Mouse (Mus musculus): ENCODE measurements around the gene Mpdz.

Gene Mpdz

GRCm38 (mm10) chr4:81392869-81393268 is 49.7 kb downstream of the Mpdz start:
- DNase-seq (ENCODE audit: low read depth in 1 of 2, low spot score in 2 of 2): no peak

GRCm38 (mm10) chr4:81389263-81389662 is 53.4 kb downstream of the Mpdz start:
- DNase-seq (ENCODE audit: low read depth in 1 of 2, low spot score in 2 of 2): no peak

DNA sequence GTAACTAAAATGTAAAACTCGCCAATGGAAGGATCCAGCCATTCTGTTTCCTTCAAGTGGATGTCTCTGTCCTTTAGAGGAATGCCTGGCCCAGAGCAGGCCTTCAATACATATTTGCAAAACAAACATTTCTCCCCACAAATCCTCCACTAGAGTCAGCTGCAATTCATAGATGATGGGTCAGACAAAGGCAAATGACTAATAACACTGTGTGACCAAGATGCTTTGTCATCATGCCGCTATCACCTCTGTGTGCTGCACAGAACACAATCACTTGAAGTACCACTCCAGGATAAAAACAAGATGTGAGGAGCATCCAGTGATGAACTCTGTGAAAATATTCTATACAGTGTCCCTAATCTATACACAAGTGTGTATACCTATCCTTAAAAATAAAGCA is 55.0 kb downstream of the Mpdz start:
- DNase-seq (ENCODE audit: low read depth in 1 of 2, low spot score in 2 of 2): no peak

DNA sequence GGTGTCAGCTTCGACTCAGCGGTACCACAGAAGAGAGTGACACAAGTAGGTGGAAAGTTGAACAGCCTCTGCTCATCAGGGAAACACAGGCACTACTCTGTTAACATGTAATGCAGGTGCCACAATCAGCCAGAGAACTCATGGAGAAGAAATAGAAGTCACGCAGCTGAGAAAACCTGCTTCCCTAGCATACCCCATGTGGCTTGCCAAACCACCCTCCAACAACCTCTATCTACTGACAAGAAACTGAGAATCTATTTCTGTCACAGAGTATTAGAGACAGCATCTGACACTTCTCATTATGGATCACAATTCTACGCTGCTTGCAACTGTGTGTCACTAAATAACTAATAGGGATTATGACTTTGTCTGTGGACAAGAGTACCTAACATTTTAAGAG is 70.3 kb downstream of the Mpdz start:
- no peak for DNase-seq (ENCODE audit: low read depth in 1 of 2, low spot score in 2 of 2)

DNA sequence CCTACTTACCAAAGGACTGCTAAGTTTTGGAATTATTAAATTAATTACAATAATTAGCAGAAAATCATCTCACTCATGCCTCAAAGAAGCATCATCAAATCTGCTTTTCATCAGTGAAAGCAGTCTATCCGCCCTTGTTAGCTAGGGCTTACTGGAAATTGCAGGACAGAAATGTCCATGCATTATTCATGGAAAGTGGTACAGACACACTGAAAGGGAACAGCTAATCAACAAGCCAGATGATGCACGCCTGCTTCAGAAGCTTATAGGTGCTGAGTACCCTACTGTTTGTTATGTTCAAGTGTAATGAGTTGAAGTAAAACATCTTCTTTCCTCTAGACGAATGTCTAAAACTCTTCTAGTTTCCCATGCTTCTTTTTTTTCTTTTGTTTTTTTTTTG is 91.2 kb downstream of the Mpdz start:
- no peak for DNase-seq (ENCODE audit: low read depth in 1 of 2, low spot score in 2 of 2)

- DNase-seq (ENCODE audit: low read depth in 1 of 2, low spot score in 2 of 2): no peak
Observed at GRCm38 (mm10) chr4:81348646-81349045, 94.0 kb downstream of the Mpdz start.

DNA sequence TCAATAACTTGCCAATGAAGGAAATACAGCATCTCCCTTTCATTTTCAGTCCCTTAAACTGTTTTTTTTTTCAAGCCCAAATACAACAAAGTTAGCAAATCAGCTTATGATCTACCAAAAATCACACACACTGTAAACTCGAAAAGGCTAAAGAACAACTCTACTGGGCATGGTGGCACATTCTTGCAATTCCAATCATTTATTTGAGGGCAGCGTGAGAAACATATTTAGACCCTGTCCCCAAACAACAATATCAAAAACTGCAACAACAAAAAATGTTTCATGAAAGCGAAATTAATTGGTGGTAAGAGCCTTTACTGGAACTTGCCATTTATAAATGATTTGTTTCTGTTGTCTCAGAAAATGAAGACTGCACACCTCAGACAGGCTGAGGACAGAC is 97.5 kb downstream of the Mpdz start:
- DNase-seq (ENCODE audit: low read depth in 1 of 2, low spot score in 2 of 2): no peak

GRCm38 (mm10) chr4:81333628-81333991 is 109.0 kb downstream of the Mpdz start:
- DNase-seq (ENCODE audit: low read depth in 1 of 2, low spot score in 2 of 2): no peak

- DNase-seq (ENCODE audit: low read depth in 1 of 2, low spot score in 2 of 2): no peak
Observed at GRCm38 (mm10) chr4:81332901-81333627, 109.6 kb downstream of the Mpdz start.

DNA sequence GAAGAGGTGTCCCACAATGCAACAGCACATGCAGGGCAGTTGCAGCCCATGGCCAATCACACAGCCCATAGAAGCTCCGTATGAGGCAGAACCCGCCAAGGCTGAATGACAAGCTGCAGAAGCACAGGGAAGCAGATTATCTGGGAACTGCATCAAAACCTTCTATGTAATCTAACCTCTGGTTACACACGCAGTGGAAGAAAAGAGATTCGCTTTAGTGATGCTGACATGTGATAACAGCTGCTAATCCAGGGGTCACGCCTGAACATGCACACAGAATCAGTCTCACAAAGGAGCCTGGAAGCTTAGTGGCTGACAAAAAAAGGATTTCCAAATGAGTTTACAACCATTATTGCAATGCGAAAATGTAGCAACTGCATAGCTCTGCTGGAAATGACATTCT is 110.2 kb downstream of the Mpdz start:
- DNase-seq (ENCODE audit: low read depth in 1 of 2, low spot score in 2 of 2): no peak

DNA sequence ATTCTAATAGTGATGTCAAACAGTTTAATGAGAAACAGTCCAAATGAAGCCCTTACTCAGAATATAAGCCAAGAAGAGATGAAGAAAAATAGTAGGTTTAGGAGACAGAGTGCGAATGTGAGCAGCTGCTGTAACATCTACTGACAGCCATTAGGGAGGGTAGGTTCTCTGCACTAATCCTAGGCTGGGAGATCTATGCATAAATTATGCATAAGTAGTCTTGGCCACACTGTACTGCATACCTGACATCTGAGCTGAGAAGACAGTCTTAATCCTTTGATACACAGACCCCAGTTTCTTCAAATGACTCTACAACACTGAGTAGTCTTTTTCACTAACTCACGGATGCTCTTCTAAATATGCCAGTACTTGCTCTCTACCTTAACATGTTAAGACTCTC is 114.9 kb downstream of the Mpdz start:
- no peak for DNase-seq (ENCODE audit: low read depth in 1 of 2, low spot score in 2 of 2)

GRCm38 (mm10) chr4:81323853-81324252 is 118.8 kb downstream of the Mpdz start:
- no peak for DNase-seq (ENCODE audit: low read depth in 1 of 2, low spot score in 2 of 2)

DNA sequence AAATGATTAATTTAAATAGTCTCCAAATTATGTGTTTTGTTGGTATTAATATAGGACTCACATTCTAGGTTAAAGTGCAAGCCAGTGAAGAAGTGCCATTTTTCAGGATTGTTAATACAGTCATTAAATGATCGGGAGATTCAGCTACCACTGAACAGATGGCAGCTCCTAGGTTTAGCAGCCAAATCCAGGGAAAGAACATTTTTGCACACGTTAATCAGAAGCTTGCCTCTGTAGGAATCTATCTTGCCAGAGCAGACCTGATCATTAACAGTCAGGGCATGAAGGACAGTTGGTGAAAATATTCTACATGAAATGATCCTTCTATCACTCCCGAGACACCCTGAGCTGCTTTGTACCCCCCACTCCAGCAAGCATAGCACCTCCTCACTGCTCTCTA is 120.4 kb downstream of the Mpdz start:
- no peak for DNase-seq (ENCODE audit: low read depth in 1 of 2, low spot score in 2 of 2)

DNA sequence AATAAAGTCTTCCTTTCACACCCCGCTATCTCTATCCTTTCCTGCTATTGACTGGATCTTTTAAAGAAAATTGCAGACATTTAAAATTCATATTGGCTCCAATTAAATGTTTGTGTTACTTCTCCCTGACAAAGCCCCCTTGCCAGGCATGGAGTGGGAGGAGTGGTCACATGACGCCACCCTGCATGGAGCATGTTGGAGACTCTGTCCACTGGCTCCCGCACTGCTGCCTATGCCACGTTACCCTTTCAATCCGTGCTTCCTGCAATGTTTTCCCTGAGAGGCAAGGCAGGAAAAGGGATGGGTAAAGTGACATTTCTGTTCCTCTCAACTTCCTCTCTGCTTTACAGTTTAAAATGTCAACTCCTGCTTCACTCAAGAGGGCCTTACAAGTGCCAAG is 128.0 kb downstream of the Mpdz start:
- DNase-seq (ENCODE audit: low read depth in 1 of 2, low spot score in 2 of 2): no peak

GRCm38 (mm10) chr4:81313246-81313645 is 129.4 kb downstream of the Mpdz start:
- DNase-seq (ENCODE audit: low read depth in 1 of 2, low spot score in 2 of 2): no peak

- DNase-seq (ENCODE audit: low read depth in 1 of 2, low spot score in 2 of 2): no peak
Observed at GRCm38 (mm10) chr4:81310168-81310474, 132.5 kb downstream of the Mpdz start.

DNA sequence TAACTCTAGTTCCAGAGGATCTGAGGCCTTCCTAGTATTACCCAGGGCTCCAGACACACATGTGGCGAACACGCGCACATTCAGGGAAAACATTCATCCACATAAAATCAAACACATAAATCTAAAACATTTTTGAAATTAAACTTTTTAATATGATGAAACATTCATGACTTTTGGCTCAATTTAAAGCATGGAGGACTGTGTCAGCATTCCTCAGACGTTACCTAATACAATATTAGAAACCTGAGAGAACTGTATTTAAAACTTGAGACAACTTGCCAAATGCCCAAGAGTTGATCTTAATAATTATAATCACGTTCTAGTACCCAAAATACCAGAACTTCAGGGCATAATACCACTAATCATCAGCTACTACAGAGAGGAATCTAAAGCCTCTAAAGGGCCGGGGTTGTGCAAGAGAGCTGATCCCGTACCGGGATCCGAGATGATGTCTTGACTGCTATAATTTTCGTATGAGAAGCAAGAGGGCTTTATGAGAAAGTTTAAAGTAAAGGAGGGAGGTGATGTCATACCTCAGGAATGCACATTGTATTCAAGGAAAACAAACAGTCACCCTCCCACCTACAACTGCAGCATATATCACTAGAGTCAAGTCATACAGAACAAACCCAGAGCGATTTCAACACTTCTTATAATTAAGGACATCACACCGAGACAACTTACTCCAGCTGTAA is 133.0 kb downstream of the Mpdz start:
- no peak for DNase-seq (ENCODE audit: low read depth in 1 of 2, low spot score in 2 of 2)

DNA sequence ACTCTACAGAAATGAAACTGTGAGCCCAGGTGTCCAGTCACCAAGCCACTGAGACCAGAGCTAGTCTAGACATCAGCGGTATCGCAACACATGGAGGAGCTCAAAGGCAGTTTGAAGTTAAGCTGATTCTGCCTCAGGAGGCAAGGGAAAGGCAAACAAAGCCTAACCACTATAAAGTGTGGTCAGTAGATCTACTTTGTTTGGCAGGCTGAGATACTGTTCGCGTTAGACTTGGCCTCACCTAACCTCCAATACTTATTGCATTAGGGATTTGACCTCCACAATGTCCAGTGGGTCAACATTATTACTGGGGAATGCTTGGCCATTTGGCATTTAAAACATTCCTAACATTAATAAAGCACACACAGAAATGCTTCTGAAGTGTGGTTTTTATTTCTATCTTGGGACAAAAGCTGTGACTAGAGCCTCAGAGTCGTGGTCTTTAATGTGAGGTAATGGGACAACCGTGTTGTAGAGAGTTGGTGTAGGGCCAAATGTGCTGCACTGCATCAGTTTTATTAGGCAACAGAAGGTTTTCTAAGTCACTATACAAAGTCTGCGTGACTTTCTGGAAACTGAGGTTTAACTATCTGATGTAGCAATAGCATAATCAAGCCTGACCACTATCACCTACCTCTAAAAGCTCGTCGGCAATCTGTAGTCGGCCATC is 134.9 kb downstream of the Mpdz start:
- DNase-seq (ENCODE audit: low read depth in 1 of 2, low spot score in 2 of 2): no peak

DNA sequence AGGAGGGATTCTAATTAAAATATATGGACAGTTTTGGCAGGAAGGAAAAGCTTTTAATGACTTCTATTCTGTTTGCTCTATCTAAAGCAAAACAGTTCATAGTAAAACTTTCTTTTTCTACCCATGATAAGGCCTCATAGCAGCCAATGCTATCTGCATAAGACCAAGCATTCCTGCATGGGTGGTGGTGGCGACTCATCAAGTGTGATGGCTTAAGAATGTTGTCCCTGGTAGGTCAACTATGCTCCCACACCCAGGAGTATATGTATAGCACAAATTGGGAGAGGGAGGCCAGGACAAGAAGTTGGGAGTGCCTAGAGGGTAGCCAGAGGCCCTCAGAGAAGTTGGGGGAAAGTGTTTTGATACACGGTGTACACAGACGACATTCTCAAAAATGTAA is 140.6 kb downstream of the Mpdz start:
- DNase-seq (ENCODE audit: low read depth in 1 of 2, low spot score in 2 of 2): no peak

DNA sequence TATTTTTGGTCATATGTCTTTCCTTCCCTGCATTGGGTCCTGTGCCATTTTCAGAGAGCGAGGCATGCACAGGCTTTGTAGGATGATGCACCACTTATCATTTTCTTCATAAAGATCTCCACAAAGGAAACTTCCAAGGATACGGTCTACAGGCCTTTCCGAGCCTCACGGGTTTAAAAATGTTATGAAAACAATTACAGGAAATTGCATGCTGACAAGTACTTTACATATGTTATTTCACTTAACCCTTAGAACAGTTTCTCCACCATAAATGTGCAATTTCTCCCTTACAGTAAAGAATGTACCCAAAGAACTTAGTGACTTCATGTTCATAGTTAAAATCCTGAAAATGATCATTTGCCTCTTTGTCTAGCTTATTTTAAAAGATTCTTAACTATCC is 144.2 kb downstream of the Mpdz start:
- no peak for DNase-seq (ENCODE audit: low read depth in 1 of 2, low spot score in 2 of 2)

- no peak for DNase-seq (ENCODE audit: low read depth in 1 of 2, low spot score in 2 of 2)
Observed at GRCm38 (mm10) chr4:81293309-81293708, 149.3 kb downstream of the Mpdz start.

DNA sequence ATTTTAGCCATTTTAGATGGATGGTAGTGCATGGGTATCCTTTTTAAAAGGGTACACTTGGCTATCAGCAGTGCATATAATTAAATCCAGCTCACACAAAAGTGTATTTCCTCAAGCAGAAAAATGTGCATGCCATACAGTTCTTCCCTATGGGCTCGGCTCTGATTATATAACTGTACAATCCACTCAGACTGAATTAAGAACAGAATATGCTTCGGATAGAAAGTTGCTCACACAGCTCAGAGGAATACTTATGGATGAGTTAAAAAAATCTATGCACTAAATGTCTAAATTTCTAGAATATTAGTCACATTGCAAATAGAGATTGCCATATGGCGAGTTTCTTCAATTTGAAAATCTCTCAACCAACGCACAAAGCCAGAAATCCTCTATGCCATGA is 157.1 kb downstream of the Mpdz start:
- DNase-seq (ENCODE audit: low read depth in 1 of 2, low spot score in 2 of 2): no peak

DNA sequence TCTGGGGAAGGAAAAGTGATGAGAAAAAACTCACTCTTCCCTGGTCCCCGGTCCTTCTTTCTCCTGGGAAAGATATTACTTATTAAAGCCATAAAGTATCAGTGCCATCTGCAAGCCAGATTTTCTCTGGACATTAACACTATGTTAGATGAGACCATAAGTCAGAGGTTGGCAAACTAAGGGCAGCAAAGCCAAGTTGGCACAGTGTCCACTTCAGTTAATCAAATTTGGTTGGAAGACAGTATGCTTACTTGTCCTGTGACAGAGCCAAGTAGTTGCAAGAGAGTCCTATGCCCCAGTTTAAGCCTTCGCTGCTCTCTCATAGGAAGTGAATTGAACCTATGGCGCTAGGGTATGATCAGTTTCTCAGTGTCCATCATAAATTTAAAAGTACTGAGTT is 159.0 kb downstream of the Mpdz start:
- DNase-seq (ENCODE audit: low read depth in 1 of 2, low spot score in 2 of 2): no peak

Data from monocyte, adult 2 months (primary cell).